Mouse (Mus musculus): Measurements from ENCODE around the gene Tal1.

Tal1 gene

DNA sequence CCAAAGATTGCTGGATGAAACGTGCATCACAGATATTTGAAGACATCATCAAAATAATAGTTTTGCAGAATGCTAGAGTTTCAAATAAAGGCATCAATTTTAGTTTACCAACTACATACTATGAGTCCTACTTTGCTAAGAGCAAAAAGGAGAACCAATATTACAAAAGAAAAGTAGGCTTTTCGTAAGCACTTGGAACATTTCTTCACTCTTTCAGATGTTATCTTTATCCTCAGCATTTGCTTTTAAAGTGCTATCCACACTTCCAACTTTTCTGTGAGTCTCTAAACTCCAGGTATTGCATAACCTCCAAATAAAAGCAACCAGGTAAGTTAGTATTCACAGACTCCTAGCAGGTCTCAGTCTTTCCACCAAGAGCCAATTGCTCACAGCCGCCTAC is 63.4 kb downstream of the Tal1 start:
- DNase-seq: no peak

- DNase-seq: no peak
Observed at GRCm38 (mm10) chr4:115121162-115121561, 64.9 kb downstream of the Tal1 start.
